Comparison of ENCODE assay signal across 8 mouse cellular contexts in genomic region chr19:6941372-6942248, GRCm38 (mm10). TPM values are rescaled to one million over a fixed set of nuclear protein-coding genes. Genes with fewer than 3 reads are reported as not detected.
DNase-seq lines count a peak whose midpoint lies in the region; ATAC-seq lines count a peak whose summit lies in the region.

TSS of gene Bad (plus strand) at chr19:6941861.

- ATAC-seq in hindbrain, embryonic 14.5 days (ENCODE audit: low FRiP score): peak; percentile 82

- WGBS in hindbrain, embryonic 14.5 days: under 1% methylated on average over 83 of the region's 83 CpGs

- H3K4me2 ChIP-seq in hindbrain, embryonic 14.5 days (replicated peaks): peak within 1 kb of the TSS; percentile 100

- H3K27me3 ChIP-seq in hindbrain, embryonic 14.5 days (ENCODE audit: control insufficient read depth, insufficient read depth, low read length): no peaks in the 10 kb centered on the region

- H3K9ac ChIP-seq in hindbrain, embryonic 14.5 days: peak within 1 kb of the TSS; percentile 83

- peaks cover 21% of the 10 kb centered on the region for H3K36me3 ChIP-seq in hindbrain, embryonic 14.5 days (replicated peaks; ENCODE audit: control insufficient read depth, insufficient read depth)

- DNase-seq in WW6 (ENCODE audit: low read depth, low spot score): peak; percentile 76
- DNase-seq in cerebellum, postnatal 36 days: peak; percentile 93 to 95
- peak; percentile 94 for DNase-seq in frontal cortex, postnatal 36 days (ENCODE audit: low spot score in 2 of 2)
- peak; percentile 99 for DNase-seq in hindbrain, embryonic 14.5 days (ENCODE audit: low spot score)
- DNase-seq in layer of hippocampus, postnatal 36 days: peak; percentile 93 to 95
- DNase-seq in lung, postnatal 36 days: peak; percentile 95
- DNase-seq in retina, embryonic 14.5 days (ENCODE audit: low spot score): peak; percentile 96
- DNase-seq in thymus, postnatal 36 days: peak; percentile 92 to 95

- H3K9me3 ChIP-seq in hindbrain, embryonic 14.5 days (ENCODE audit: control insufficient read depth, low read length): no peaks in the 10 kb centered on the region

- peaks cover 32% of the 10 kb centered on the region for H3K4me1 ChIP-seq in hindbrain, embryonic 14.5 days (replicated peaks; ENCODE audit: control insufficient read depth, insufficient read depth, low read length)

- H3K27ac ChIP-seq in hindbrain, embryonic 14.5 days: peak within 1 kb of the TSS; percentile 90

- H3K4me3 ChIP-seq in hindbrain, embryonic 14.5 days (replicated peaks; ENCODE audit: low read length): peak within 1 kb of the TSS; percentile 58

RNA-seq across cellular contexts. Expression of gene Bad, which starts in this region (rescaled TPM):
- polyA plus RNA-seq in hindbrain, embryonic 14.5 days (2014; fragmentation: Nextera tagmentation; extraction: Ambion mirVana): 81.8 and 84.5 TPM in 2 replicates
- 10 to 100 TPM; 36.4 to 40.3 TPM for total RNA-seq in layer of hippocampus, postnatal 36 days (2021)

Comparison
In these comparisons a context has a peak if more than half of its experiments do, and no peak if none do; other contexts are left out.
1. Peak in every context shown above with its lines: DNase-seq, ATAC-seq, H3K4me3 ChIP-seq and H3K27ac ChIP-seq.